Mouse (Mus musculus) MEL (cell line): ENCODE data around the gene Vmn1r85.
A peak's percentile ranks its signal among the peaks of the same experiment; 100 is the strongest.

Source experiments
- CTCF ChIP-seq, 3 experiments: IDR thresholded peaks in 2 of 3; conservative IDR thresholded peaks in 1 of 3; 2 replicates each; pipeline ENCODE4 v1.5.1; 2011 to 2012; ENCODE audit warnings: low read length in 3 of 3, low read depth in 2 of 3, mild to moderate bottlenecking in 2 of 3, improper control_type of control experiment in 1 of 3, inconsistent platforms in 1 of 3, mixed read lengths in 1 of 3, moderate library complexity in 1 of 3; ENCODE audit not compliant: control insufficient read depth in 1 of 3, insufficient read depth in 1 of 3, poor library complexity in 1 of 3, severe bottlenecking in 1 of 3
- E2F4 ChIP-seq: IDR thresholded peaks from 2 replicates; pipeline ENCODE4 v1.6.1; 2011; ENCODE audit warnings: low read depth, low read length, improper control_type of control experiment, borderline replicate concordance
- ELF1 ChIP-seq: IDR thresholded peaks from 2 replicates; pipeline ENCODE4 v1.6.1; 2014; ENCODE audit warnings: low read depth, mild to moderate bottlenecking, inconsistent platforms, low read length, improper control_type of control experiment, moderate library complexity
- GABPA ChIP-seq: IDR thresholded peaks from 2 replicates; pipeline ENCODE4 v1.6.1; 2012; ENCODE audit warnings: low read depth, mild to moderate bottlenecking, inconsistent platforms, low read length, improper control_type of control experiment, moderate library complexity
- MYB ChIP-seq: IDR thresholded peaks from 2 replicates; pipeline ENCODE4 v1.6.1; 2011; ENCODE audit warnings: mild to moderate bottlenecking, low read depth, low read length, improper control_type of control experiment
- POLR2A ChIP-seq, 2 experiments: IDR thresholded peaks; 2 replicates each; pipeline ENCODE4 v1.6.1; 2011 to 2012; ENCODE audit warnings: low read length in 2 of 2, mild to moderate bottlenecking in 2 of 2, control low read depth in 1 of 2, improper control_type of control experiment in 1 of 2, low read depth in 1 of 2, moderate library complexity in 1 of 2; ENCODE audit not compliant: control insufficient read depth in 1 of 2, insufficient read depth in 1 of 2, poor library complexity in 1 of 2
- POLR2AphosphoS5 ChIP-seq: IDR thresholded peaks from 2 replicates; pipeline ENCODE4 v1.6.1; 2012; ENCODE audit warnings: low read depth, borderline replicate concordance, mild to moderate bottlenecking, inconsistent platforms, low read length, moderate library complexity, mixed read lengths
- RAD21 ChIP-seq: IDR thresholded peaks from 2 replicates; pipeline ENCODE4 v1.6.1; 2011; ENCODE audit warnings: mild to moderate bottlenecking, low read depth, low read length, improper control_type of control experiment
- TBP ChIP-seq: IDR thresholded peaks from 2 replicates; pipeline ENCODE4 v1.8.0; 2011; ENCODE audit warnings: low read depth, low read length, improper control_type of control experiment
- TCF12 ChIP-seq: IDR thresholded peaks from 2 replicates; pipeline ENCODE4 v1.6.1; 2014; ENCODE audit warnings: low read depth, mild to moderate bottlenecking, inconsistent platforms, low read length, improper control_type of control experiment, moderate library complexity

DNA sequence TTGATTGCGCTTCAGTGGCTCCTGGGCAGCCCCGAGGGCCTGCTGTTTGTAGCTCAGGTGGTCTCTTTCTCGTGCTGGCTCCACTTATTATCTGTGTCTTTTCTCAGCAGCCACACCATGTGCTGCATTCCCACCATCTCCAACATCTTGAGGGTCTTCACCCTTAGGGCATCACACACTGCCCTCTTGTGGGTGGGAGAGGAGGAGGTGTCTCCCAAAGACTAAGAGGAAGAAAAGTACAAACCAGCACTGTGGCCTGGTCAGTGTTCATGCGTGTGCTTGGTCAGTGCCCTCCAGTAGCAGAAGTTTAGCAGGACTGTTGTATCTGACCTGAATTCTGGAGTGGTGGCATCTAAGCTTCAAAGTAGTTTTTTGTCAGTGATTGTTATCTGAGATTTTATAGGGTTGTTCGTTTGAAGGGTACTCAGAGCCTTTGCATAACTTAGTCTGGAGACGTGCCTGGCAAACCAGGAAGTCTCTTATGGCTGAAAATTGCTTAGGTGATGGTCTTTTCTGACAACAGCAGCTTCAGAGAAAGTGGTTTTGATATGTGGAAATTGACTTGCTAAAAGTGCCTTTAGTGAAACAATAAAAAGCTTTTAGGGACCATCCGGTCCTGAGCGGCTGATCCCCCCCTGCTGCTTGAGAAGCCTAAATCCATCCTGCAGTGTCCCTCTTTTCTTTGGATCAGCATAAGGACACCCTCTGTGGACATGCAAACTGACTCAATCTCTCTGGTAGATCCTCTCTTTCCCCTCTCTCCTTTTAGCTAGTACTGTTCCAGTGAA, 37.9 kb downstream of the Vmn1r85 start:
- TF ChIP-seq POLR2A (IDR thresholded peaks at IDR 0.05; ENCODE audit: control insufficient read depth in 1 of 2, insufficient read depth in 1 of 2, low read depth in 1 of 2, low read length in 2 of 2, poor library complexity in 1 of 2), result no peak
- TF ChIP-seq CTCF (IDR thresholded peaks at IDR 0.05 in 2 of 3, conservative IDR thresholded peaks at IDR 0.05 in 1 of 3; ENCODE audit: control insufficient read depth in 1 of 3, insufficient read depth in 1 of 3, low read depth in 2 of 3, low read length in 3 of 3, poor library complexity in 1 of 3, severe bottlenecking in 1 of 3), result peak; percentile 25 to 43 (median 30)
- no peak for TF ChIP-seq POLR2AphosphoS5
- TF ChIP-seq TCF12, result no peak
- TF ChIP-seq ELF1, result no peak
- TF ChIP-seq MYB, result no peak
- TF ChIP-seq TBP, result no peak
- TF ChIP-seq GABPA, result no peak
- no peak for TF ChIP-seq E2F4
- peak; percentile 26 for TF ChIP-seq RAD21
